Mouse (Mus musculus) kidney, embryonic 16.5 days (tissue): ENCODE data around the gene BC005624. TPM values are rescaled to one million over a fixed set of nuclear protein-coding genes. Genes with fewer than 3 reads are reported as not detected.

Experiments
- ATAC-seq: fragments of 200-750 bp; cut with Nextera tagmentation; 2 replicates; pipeline ENCODE4 v1.8.0; 2017; ENCODE audit warnings: moderate TSS enrichment; ENCODE audit not compliant: low FRiP score, low TSS enrichment
- H3K27ac ChIP-seq: fragments of 300-500 bp; sonication (generic); 2 replicates; pipeline ENCODE4 v1.5.1; 2014; ENCODE audit warnings: low read length
- H3K27me3 ChIP-seq: fragments of 300-500 bp; sonication (generic); 2 replicates; pipeline ENCODE4 v1.6.1; 2014; ENCODE audit warnings: low read length, control low read depth, mixed read lengths; ENCODE audit not compliant: insufficient read depth
- H3K36me3 ChIP-seq: fragments of 300-500 bp; sonication (generic); 2 replicates; pipeline ENCODE4 v1.6.1; 2014; ENCODE audit warnings: low read length, control low read depth, mixed read lengths; ENCODE audit not compliant: insufficient read depth
- H3K4me1 ChIP-seq: fragments of 300-500 bp; sonication (generic); 2 replicates; pipeline ENCODE4 v1.6.1; 2014; ENCODE audit warnings: low read length, control low read depth, mixed read lengths; ENCODE audit not compliant: insufficient read depth
- H3K4me2 ChIP-seq: fragments of 300-500 bp; sonication (generic); replicated peaks from 2 replicates; pipeline ENCODE4 v1.6.1; 2014; ENCODE audit warnings: low read depth, low read length
- H3K4me3 ChIP-seq: fragments of 300-500 bp; sonication (generic); 2 replicates; pipeline ENCODE4 v1.5.1; 2014; ENCODE audit warnings: mild to moderate bottlenecking, low read length
- H3K9ac ChIP-seq: fragments of 300-500 bp; sonication (generic); replicated peaks from 2 replicates; pipeline ENCODE4 v1.6.1; 2014; ENCODE audit warnings: low read length
- H3K9me3 ChIP-seq: fragments of 300-500 bp; sonication (generic); 2 replicates; pipeline ENCODE4 v1.6.1; 2016; ENCODE audit warnings: low read length, control low read depth
- WGBS: fragments of 180-500 bp; shearing (Covaris S2); extraction: QIAGEN DNeasy Blood & Tissue Kit; methylation state at CpG from one replicate; pipeline ENCODE4 v1.1.7; 2014; 5-methylcytosine and 5-hydroxymethylcytosine counted together
- polyA plus RNA-seq: library from polyadenylated mRNA; unstranded; fragments of >200 nt; fragmentation: Nextera tagmentation; extraction: Ambion mirVana; gene quantifications from 2 replicates; pipeline ENCODE4 v1.2.1, GENCODE M21; 2015

BC005624 gene
- 63.0 and 64.0 TPM in 2 replicates for polyA plus RNA-seq

DNA sequence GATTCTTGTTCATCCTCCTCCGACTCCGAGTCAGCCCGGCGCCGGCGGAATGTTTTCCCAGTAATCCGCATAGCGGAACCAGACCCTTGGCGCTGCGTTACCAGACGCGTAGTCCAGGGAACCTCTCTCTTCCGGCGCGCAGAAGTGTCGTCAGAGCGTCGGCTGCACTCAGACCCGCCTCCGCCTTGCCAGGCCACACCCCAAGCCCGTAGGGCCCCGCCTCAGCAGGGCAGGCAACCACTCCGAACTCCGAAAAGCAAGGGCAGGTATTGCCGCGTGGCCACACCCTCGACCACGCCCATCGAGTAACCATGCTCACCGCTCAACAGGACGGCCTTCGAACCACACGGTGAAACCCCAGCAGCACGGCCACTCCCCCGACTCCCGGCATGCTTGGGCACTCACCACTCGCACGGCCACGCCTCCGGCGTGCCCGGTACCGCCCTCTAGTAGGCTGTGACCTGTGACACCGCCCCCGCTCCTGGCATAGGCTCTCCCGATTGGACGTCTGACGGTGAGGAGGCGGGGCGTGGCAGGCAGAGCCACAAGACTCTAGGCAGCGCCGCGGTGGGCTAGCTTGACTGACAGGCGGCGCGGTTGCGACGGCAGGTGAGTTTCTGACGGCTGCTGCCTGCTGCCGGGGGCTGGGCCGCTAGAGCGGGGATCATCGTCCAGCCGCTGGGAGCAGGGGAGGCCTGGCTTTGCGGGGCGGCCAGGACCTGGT lies at the start of gene BC005624, which contains the start of gene Usp20:
Gene BC005624 (minus strand): TSS at position 412 of the 724 bp plus-strand sequence.
Gene Usp20 (plus strand): TSS at position 490 of the 724 bp plus-strand sequence.
- H3K4me2 ChIP-seq, result peak within 1 kb of the TSS; percentile 76
- peak within 1 kb of the TSS; percentile 83 for H3K4me3 ChIP-seq
- no peaks in the 10 kb centered on the region for H3K9me3 ChIP-seq
- H3K9ac ChIP-seq, result peak within 1 kb of the TSS; percentile 72
- H3K36me3 ChIP-seq, result peaks cover 20% of the 10 kb centered on the region
- peaks cover 22% of the 10 kb centered on the region for H3K4me1 ChIP-seq
- no peaks in the 10 kb centered on the region for H3K27me3 ChIP-seq
- WGBS, result under 1% methylated on average over 63 of the region's 66 CpGs
- peak; percentile 98 for ATAC-seq
- H3K27ac ChIP-seq, result no peak within 1 kb of the TSS; the same call in 1 of the 2 replicates

DNA sequence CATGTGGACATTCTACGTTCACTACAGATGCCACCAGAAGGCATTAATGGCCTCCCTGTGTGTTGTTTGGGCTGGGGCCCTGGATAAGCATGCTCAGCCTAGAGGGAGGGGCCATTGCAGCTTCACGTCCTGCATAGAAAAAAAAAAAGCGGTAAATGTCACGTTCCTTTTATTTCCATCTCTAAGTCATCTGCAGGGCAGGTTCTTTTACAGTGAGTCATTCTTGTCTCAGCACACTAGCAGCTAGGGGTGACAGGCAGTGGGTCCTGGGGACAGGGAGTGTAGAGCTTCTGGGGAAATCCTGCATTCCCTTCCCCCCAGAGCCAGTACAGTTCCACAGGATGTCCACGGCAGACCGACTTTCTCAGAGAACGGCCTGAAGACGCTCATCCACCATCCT lies 44.6 kb upstream of the BC005624 start:
- H3K4me3 ChIP-seq, result no peak overlapping the region
- no peaks in the 10 kb centered on the region for H3K36me3 ChIP-seq
- H3K9ac ChIP-seq, result no peak overlapping the region
- WGBS, result 44% methylated on average over 8 of the region's 8 CpGs
- no peak overlapping the region for H3K4me2 ChIP-seq
- ATAC-seq, result no peak
- peaks cover 9% of the 10 kb centered on the region for H3K4me1 ChIP-seq
- no peaks in the 10 kb centered on the region for H3K27me3 ChIP-seq
- no peaks in the 10 kb centered on the region for H3K9me3 ChIP-seq
- peak overlapping the region; percentile 13; the same call in 1 of the 2 replicates for H3K27ac ChIP-seq

DNA sequence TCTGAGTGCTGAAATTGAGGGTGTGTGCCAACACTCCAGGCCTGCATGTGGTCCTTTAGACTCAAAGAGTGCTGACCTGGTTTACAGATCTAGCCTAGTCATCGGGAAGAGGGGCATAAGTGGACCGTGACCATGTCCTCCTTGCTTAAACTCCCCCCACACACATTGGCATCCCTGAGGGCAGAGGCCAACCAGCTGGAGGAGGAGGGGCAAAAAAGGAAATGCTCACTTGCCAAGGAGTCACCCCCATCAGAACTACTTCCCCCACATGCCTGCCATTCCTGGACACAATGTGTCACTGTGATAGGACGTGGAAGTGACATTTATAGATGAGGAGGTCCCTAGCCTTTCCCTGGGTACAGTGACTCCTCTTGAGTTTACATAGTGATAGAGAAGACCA lies 43.5 kb upstream of the BC005624 start:
- Histone ChIP-seq H3K9me3 (no peaks in the 10 kb centered on the region), H3K27me3 (no peaks in the 10 kb centered on the region), H3K36me3 (no peaks in the 10 kb centered on the region), H3K4me3 (no peak overlapping the region), H3K4me1 (peaks cover 9% of the 10 kb centered on the region), H3K4me2 (no peak overlapping the region), H3K27ac (peak overlapping the region; percentile 28; the same call in 1 of the 2 replicates), H3K9ac (no peak overlapping the region)
- ATAC-seq, result peak; percentile 49
- 27% methylated on average over 3 of the region's 3 CpGs for WGBS

DNA sequence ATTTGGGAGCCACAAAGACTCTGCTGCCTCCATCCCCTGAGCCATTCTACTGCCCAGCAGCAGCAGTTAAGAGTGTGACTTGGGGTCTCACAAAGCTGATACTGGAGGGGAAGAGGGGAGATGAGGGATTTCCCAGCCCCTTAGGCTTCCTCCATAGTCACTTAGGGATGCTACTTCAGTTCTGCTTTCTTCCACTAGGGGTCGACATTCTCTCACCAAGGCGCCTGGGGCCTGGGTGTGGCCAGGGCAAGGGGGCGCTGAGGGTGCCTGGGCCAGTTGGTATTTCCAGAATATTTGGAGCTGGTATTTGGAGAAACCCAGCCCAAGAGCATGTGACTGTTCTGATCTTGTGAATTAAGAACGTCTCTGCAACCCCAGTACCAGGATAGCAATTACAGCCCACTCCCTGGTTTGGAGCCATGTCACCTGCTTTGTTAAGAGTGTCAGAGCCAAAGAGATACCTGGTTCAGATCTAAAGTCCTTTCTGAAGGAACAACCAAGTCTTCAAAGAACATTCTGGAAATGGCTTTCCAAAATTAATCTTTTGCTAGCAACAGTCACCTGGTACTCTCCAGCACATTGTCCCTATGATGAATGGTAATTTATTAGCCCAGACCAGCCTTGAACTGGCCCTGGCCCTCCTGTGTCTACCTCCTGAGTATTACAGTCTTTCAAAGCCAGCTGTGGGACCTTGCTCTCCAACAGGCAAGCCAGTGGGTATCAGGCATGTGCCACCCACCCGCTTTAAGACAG lies 42.8 kb upstream of the BC005624 start:
- WGBS, result 28% methylated on average over 5 of the region's 5 CpGs
- no peak overlapping the region for H3K9ac ChIP-seq
- peaks cover 9% of the 10 kb centered on the region for H3K4me1 ChIP-seq
- no peaks in the 10 kb centered on the region for H3K27me3 ChIP-seq
- no peak overlapping the region for H3K4me3 ChIP-seq
- H3K36me3 ChIP-seq, result 0 out of 2 replicates have a peak, but pooled peaks cover 2% of the 10 kb centered on the region
- H3K9me3 ChIP-seq, result no peaks in the 10 kb centered on the region
- H3K27ac ChIP-seq, result peak overlapping the region; percentile 28; the same call in 1 of the 2 replicates
- ATAC-seq, result peak; percentile 9; the same call in 1 of the 2 replicates
- H3K4me2 ChIP-seq, result no peak overlapping the region

DNA sequence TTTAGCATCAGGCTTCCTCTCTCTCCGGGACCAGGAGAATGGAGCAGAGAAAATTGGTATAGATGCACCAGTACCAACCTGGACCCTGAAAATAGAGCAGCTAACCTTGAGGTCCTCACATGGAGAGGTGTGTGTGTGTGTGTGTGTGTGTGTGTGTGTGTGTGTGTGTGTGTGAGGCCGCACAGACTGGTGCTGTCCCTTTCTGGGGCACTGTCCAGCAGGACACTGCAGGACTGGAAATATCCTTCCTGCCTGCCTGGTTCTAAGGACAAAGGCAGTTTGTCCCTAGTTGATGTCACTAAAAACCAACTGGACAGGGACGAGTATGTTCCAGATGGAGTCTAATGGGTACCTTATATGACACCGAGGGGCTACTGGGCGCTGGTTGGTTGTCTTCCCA lies 41.9 kb upstream of the BC005624 start:
- Histone ChIP-seq H3K27me3 (no peaks in the 10 kb centered on the region), H3K9ac (no peak overlapping the region), H3K27ac (no peak overlapping the region), H3K9me3 (no peaks in the 10 kb centered on the region), H3K4me1 (peaks cover 9% of the 10 kb centered on the region), H3K4me3 (no peak overlapping the region), H3K4me2 (no peak overlapping the region), H3K36me3 (0 out of 2 replicates have a peak, but pooled peaks cover 5% of the 10 kb centered on the region)
- ATAC-seq, result no peak
- WGBS, result 78% methylated on average over 5 of the region's 5 CpGs

DNA sequence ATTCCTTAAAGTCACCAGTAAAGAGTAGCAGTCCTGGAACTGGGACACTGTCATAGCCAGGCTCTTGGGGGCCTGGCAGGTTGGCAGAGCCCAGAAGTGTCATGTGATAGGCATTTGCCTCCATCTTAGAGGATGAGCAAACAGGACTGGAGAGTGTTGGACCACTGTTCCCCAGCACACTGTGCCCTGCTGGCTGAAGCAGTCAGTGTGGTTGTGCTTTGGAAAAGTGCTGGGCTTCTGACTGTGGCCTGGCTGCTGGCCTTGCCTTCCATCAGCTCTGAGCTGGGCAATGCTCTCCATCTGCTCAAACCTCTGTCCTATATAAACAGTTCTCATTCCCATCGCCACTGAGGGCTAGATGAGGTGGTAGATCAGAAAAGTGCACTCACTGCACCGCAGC lies 38.2 kb upstream of the BC005624 start:
- Histone ChIP-seq H3K27me3 (no peaks in the 10 kb centered on the region), H3K9me3 (no peaks in the 10 kb centered on the region), H3K4me1 (peaks cover 2% of the 10 kb centered on the region; the same call in 1 of the 2 replicates), H3K4me3 (no peak overlapping the region), H3K27ac (no peak overlapping the region), H3K36me3 (peaks cover 20% of the 10 kb centered on the region), H3K4me2 (no peak overlapping the region), H3K9ac (no peak overlapping the region)
- ATAC-seq, result no peak
- 88% methylated on average over 2 of the region's 2 CpGs for WGBS

DNA sequence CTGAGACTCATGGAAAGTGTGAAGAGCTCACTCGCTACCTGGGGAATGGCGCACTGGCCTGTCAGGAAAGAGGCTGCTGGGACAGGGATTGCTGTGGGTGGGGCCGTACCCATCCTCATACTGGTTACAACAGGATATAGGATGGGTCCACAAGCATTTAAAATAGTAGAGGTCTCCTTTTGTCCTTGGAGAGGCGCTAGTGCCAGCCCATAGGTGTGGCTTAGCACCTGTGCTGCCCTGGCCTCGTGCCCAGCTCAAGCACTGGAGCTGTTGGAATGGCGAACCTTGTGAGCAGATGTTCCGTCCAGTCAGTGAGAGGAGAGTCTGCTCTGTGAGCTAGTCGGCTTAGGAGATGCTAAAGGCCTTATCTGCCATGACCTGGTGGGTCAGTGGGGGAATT lies 37.0 kb upstream of the BC005624 start:
- H3K27me3 ChIP-seq, result no peaks in the 10 kb centered on the region
- ATAC-seq, result no peak
- H3K4me1 ChIP-seq, result no peaks in the 10 kb centered on the region
- no peak overlapping the region for H3K9ac ChIP-seq
- peaks cover 20% of the 10 kb centered on the region for H3K36me3 ChIP-seq
- no peak overlapping the region for H3K4me3 ChIP-seq
- WGBS, result 87% methylated on average over 8 of the region's 8 CpGs
- H3K9me3 ChIP-seq, result no peaks in the 10 kb centered on the region
- no peak overlapping the region for H3K4me2 ChIP-seq
- H3K27ac ChIP-seq, result no peak overlapping the region

DNA sequence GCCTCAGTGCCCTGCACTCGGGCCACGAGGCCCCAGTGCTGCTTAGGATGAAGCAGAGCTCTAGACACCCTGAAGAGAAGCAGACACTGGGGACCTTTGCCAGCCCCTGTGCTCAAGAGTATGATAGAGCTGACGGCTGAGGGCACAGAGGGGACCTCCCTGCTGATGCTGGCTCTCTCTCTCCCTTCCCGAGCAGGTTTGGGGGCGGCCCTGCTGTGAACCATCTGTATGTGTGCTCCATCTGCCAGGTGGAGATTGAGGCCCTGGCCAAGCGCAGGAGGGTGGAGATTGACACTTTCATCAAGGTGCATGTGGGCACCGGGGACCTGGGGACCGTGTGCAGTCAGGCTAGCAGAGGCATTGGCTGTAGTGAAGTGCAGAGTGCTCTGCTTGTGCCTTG lies 36.5 kb upstream of the BC005624 start:
- no peak for ATAC-seq
- 83% methylated on average over 8 of the region's 8 CpGs for WGBS
- H3K36me3 ChIP-seq, result peaks cover 20% of the 10 kb centered on the region

DNA sequence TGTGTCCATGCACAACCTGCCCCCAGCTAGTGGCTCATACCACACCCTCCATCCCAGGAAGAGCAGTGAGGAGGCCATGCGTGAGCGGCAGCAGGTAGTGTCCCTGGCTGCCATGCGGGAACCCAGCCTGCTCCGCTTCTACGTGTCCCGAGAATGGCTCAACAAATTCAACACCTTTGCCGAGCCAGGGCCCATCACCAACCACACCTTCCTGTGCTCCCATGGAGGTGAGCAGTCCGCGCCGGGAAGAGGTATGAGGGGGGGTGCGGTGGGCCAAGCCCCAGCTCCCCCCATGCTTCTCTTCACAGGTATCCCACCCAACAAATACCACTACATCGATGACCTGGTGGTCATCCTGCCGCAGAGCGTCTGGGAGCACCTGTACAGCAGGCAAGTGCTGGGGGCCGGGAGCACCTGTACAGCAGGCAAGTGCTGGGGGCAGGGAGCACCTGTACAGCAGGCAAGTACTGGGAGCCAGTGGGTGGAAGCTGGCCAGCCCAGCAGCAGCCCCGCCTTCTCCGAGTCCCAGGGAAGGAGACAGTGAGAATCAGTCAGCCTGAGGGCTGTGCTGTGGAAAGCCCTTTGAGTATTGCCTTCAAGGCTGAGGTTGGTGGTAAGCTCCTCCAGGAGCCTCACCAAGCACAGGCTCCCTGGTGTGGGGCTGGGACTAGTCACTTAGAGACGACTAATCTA lies 35.8 kb upstream of the BC005624 start:
- no peak for ATAC-seq
- H3K4me2 ChIP-seq, result no peak overlapping the region
- no peaks in the 10 kb centered on the region for H3K4me1 ChIP-seq
- H3K27ac ChIP-seq, result no peak overlapping the region
- 94% methylated on average over 18 of the region's 18 CpGs for WGBS
- no peak overlapping the region for H3K4me3 ChIP-seq
- no peaks in the 10 kb centered on the region for H3K27me3 ChIP-seq
- H3K36me3 ChIP-seq, result peaks cover 20% of the 10 kb centered on the region
- no peak overlapping the region for H3K9ac ChIP-seq
- no peaks in the 10 kb centered on the region for H3K9me3 ChIP-seq

More for the DNA sequence above, 36.5 kb upstream of the BC005624 start:
- Histone ChIP-seq H3K4me2 (no peak overlapping the region), H3K27ac (no peak overlapping the region), H3K9me3 (no peaks in the 10 kb centered on the region), H3K4me3 (no peak overlapping the region), H3K9ac (no peak overlapping the region), H3K4me1 (no peaks in the 10 kb centered on the region), H3K27me3 (no peaks in the 10 kb centered on the region)
